Mouse (Mus musculus) stomach, embryonic 15.5 days (tissue): ENCODE measurements around the gene Miga2. TPM values are rescaled to one million over a fixed set of nuclear protein-coding genes. Genes with fewer than 3 reads are reported as not detected.
A peak's percentile ranks its signal among the peaks of the same experiment; 100 is the strongest.

ENCODE experiments used
- ATAC-seq: fragments of 200-750 bp; cut with Nextera tagmentation; 2 replicates; pipeline ENCODE4 v1.8.0; 2017; ENCODE audit warnings: low read depth, moderate number of reproducible peaks, moderate TSS enrichment; ENCODE audit not compliant: insufficient read depth, low FRiP score
- H3K27ac ChIP-seq: fragments of 300-500 bp; sonication (generic); 2 replicates; pipeline ENCODE4 v1.5.1; 2015; ENCODE audit warnings: mild to moderate bottlenecking, inconsistent platforms
- H3K27me3 ChIP-seq: fragments of 300-500 bp; sonication (generic); replicated peaks from 2 replicates; pipeline ENCODE4 v1.6.1; 2015; ENCODE audit warnings: inconsistent platforms
- H3K36me3 ChIP-seq: fragments of 300-500 bp; sonication (generic); 2 replicates; pipeline ENCODE4 v1.6.1; 2015; ENCODE audit warnings: inconsistent platforms
- H3K4me1 ChIP-seq: fragments of 300-500 bp; sonication (generic); 2 replicates; pipeline ENCODE4 v1.6.1; 2015; ENCODE audit warnings: inconsistent platforms
- H3K4me2 ChIP-seq: fragments of 300-500 bp; sonication (generic); 2 replicates; pipeline ENCODE4 v1.6.1; 2015; ENCODE audit warnings: mild to moderate bottlenecking, inconsistent platforms
- H3K4me3 ChIP-seq: fragments of 300-500 bp; sonication (generic); replicated peaks from 2 replicates; pipeline ENCODE4 v1.5.1; 2015; ENCODE audit warnings: inconsistent platforms
- H3K9ac ChIP-seq: fragments of 300-500 bp; sonication (generic); 2 replicates; pipeline ENCODE4 v1.6.1; 2015; ENCODE audit warnings: inconsistent platforms
- H3K9me3 ChIP-seq: fragments of 300-500 bp; sonication (generic); 2 replicates; pipeline ENCODE4 v1.6.1; 2016; ENCODE audit warnings: inconsistent platforms
- WGBS: fragments of 180-500 bp; shearing (Covaris S2); methylation state at CpG from one replicate; pipeline ENCODE4 v1.1.7; 2015; 5-methylcytosine and 5-hydroxymethylcytosine counted together
- polyA plus RNA-seq: library from polyadenylated mRNA; unstranded; fragments of >200 nt; fragmentation: Nextera tagmentation; extraction: Ambion mirVana; gene quantifications from 2 replicates; pipeline ENCODE4 v1.2.1, GENCODE M21; 2015

Miga2 gene
- polyA plus RNA-seq, 1 experiment from 2014 or later: 20.8 TPM

GRCm38 (mm10) chr2:30386913-30387312 is 22.9 kb downstream of the Miga2 start:
- H3K9ac ChIP-seq: no peak overlapping the region
- no peak for ATAC-seq
- peaks cover 7% of the 10 kb centered on the region; the same call in 1 of the 2 replicates for H3K4me1 ChIP-seq
- H3K36me3 ChIP-seq: peaks cover 26% of the 10 kb centered on the region
- no peaks in the 10 kb centered on the region for H3K9me3 ChIP-seq
- no peak overlapping the region for H3K4me2 ChIP-seq
- H3K4me3 ChIP-seq: no peak overlapping the region
- no peak overlapping the region for H3K27ac ChIP-seq
- WGBS: 86% methylated on average over 9 of the region's 9 CpGs
- no peaks in the 10 kb centered on the region for H3K27me3 ChIP-seq

GRCm38 (mm10) chr2:30389000-30389399 is 25.0 kb downstream of the Miga2 start:
- Histone ChIP-seq H3K27me3 (no peaks in the 10 kb centered on the region), H3K4me3 (no peak overlapping the region), H3K27ac (no peak overlapping the region), H3K36me3 (peaks cover 17% of the 10 kb centered on the region; the same call in 1 of the 2 replicates), H3K9me3 (no peaks in the 10 kb centered on the region), H3K4me2 (no peak overlapping the region), H3K9ac (no peak overlapping the region), H3K4me1 (peaks cover 18% of the 10 kb centered on the region)
- 93% methylated on average over 2 of the region's 2 CpGs for WGBS
- no peak for ATAC-seq

- under 1% methylated on average over 40 of the region's 40 CpGs for WGBS
- H3K9me3 ChIP-seq: no peaks in the 10 kb centered on the region
- peak; percentile 97 for ATAC-seq
- H3K27ac ChIP-seq: peak within 1 kb of the TSS; percentile 93
- H3K9ac ChIP-seq: peak within 1 kb of the TSS; percentile 92
- no peaks in the 10 kb centered on the region for H3K27me3 ChIP-seq
- peak within 1 kb of the TSS; percentile 93 for H3K4me2 ChIP-seq
- H3K4me1 ChIP-seq: peaks cover 19% of the 10 kb centered on the region
- peaks cover 12% of the 10 kb centered on the region for H3K36me3 ChIP-seq
- peak within 1 kb of the TSS; percentile 97 for H3K4me3 ChIP-seq
These were observed 28.1 kb downstream of the Miga2 start, which contains the start of gene Dolpp1 for GRCm38 (mm10) chr2:30392114-30392576. Dolpp1 (plus strand) TSS chr2:30392254.

- H3K27ac ChIP-seq: peak overlapping the region; percentile 93
- peak overlapping the region; percentile 97 for H3K4me3 ChIP-seq
- H3K9me3 ChIP-seq: no peaks in the 10 kb centered on the region
- WGBS: under 1% methylated on average over 54 of the region's 54 CpGs
- peak overlapping the region; percentile 92 for H3K9ac ChIP-seq
- H3K27me3 ChIP-seq: no peaks in the 10 kb centered on the region
- ATAC-seq: peak; percentile 50
- H3K4me1 ChIP-seq: peaks cover 19% of the 10 kb centered on the region
- peak overlapping the region; percentile 93 for H3K4me2 ChIP-seq
- H3K36me3 ChIP-seq: peaks cover 17% of the 10 kb centered on the region
These were observed 28.7 kb downstream of the Miga2 start for GRCm38 (mm10) chr2:30392577-30393369.

GRCm38 (mm10) chr2:30393370-30393656 is 29.3 kb downstream of the Miga2 start:
- H3K9me3 ChIP-seq: no peaks in the 10 kb centered on the region
- peak overlapping the region; percentile 93 for H3K4me2 ChIP-seq
- H3K9ac ChIP-seq: peak overlapping the region; percentile 92; the same call in 1 of the 2 replicates
- peaks cover 20% of the 10 kb centered on the region for H3K36me3 ChIP-seq
- ATAC-seq: no peak
- H3K27me3 ChIP-seq: no peaks in the 10 kb centered on the region
- peak overlapping the region; percentile 93 for H3K27ac ChIP-seq
- peak overlapping the region; percentile 97 for H3K4me3 ChIP-seq
- WGBS: 42% methylated on average over 1 of the region's 1 CpGs
- peaks cover 19% of the 10 kb centered on the region for H3K4me1 ChIP-seq

GRCm38 (mm10) chr2:30395757-30396156 is 31.7 kb downstream of the Miga2 start:
- no peak for ATAC-seq
- Histone ChIP-seq H3K9ac (no peak overlapping the region), H3K27ac (0 out of 2 replicates have a peak overlapping the region, but pooled peaks have one; percentile 13), H3K27me3 (no peaks in the 10 kb centered on the region), H3K4me2 (no peak overlapping the region), H3K4me1 (peaks cover 22% of the 10 kb centered on the region), H3K4me3 (no peak overlapping the region), H3K9me3 (no peaks in the 10 kb centered on the region), H3K36me3 (peaks cover 28% of the 10 kb centered on the region)
- 92% methylated on average over 7 of the region's 7 CpGs for WGBS

- Histone ChIP-seq H3K36me3 (peaks cover 28% of the 10 kb centered on the region), H3K4me1 (peaks cover 21% of the 10 kb centered on the region), H3K27ac (0 out of 2 replicates have a peak overlapping the region, but pooled peaks have one; percentile 13), H3K9me3 (no peaks in the 10 kb centered on the region), H3K27me3 (no peaks in the 10 kb centered on the region), H3K4me2 (no peak overlapping the region), H3K4me3 (no peak overlapping the region), H3K9ac (no peak overlapping the region)
- 84% methylated on average over 7 of the region's 7 CpGs for whole genome bisulfite sequencing
- ATAC-seq: no peak
These were observed 32.2 kb downstream of the Miga2 start for GRCm38 (mm10) chr2:30396246-30396645.

GRCm38 (mm10) chr2:30397986-30398512 is 34.0 kb downstream of the Miga2 start:
- H3K27ac ChIP-seq: no peak overlapping the region
- H3K36me3 ChIP-seq: peaks cover 31% of the 10 kb centered on the region
- WGBS: 89% methylated on average over 10 of the region's 10 CpGs
- no peak for ATAC-seq
- H3K4me3 ChIP-seq: no peak overlapping the region
- H3K9ac ChIP-seq: no peak overlapping the region
- no peaks in the 10 kb centered on the region for H3K9me3 ChIP-seq
- no peak overlapping the region for H3K4me2 ChIP-seq
- H3K4me1 ChIP-seq: peaks cover 14% of the 10 kb centered on the region
- H3K27me3 ChIP-seq: no peaks in the 10 kb centered on the region

GRCm38 (mm10) chr2:30399191-30400171 is 35.4 kb downstream of the Miga2 start:
- no peak overlapping the region for H3K9ac ChIP-seq
- no peaks in the 10 kb centered on the region for H3K27me3 ChIP-seq
- H3K4me1 ChIP-seq: 0 out of 2 replicates have a peak, but pooled peaks cover 4% of the 10 kb centered on the region
- H3K9me3 ChIP-seq: no peaks in the 10 kb centered on the region
- no peak overlapping the region for H3K4me2 ChIP-seq
- peaks cover 31% of the 10 kb centered on the region for H3K36me3 ChIP-seq
- no peak overlapping the region for H3K4me3 ChIP-seq
- WGBS: 58% methylated on average over 20 of the region's 20 CpGs
- peak; percentile 48 for ATAC-seq
- H3K27ac ChIP-seq: peak overlapping the region; percentile 37; the same call in 1 of the 2 replicates

GRCm38 (mm10) chr2:30401581-30401980 is 37.5 kb downstream of the Miga2 start:
- Histone ChIP-seq H3K9ac (no peak overlapping the region), H3K4me1 (0 out of 2 replicates have a peak, but pooled peaks cover 4% of the 10 kb centered on the region), H3K36me3 (peaks cover 22% of the 10 kb centered on the region), H3K4me3 (no peak overlapping the region), H3K27me3 (no peaks in the 10 kb centered on the region), H3K9me3 (no peaks in the 10 kb centered on the region), H3K4me2 (no peak overlapping the region), H3K27ac (no peak overlapping the region)
- whole genome bisulfite sequencing: 93% methylated on average over 1 of the region's 1 CpGs
- ATAC-seq: no peak

GRCm38 (mm10) chr2:30402351-30402826 is 38.4 kb downstream of the Miga2 start:
- no peak overlapping the region for H3K27ac ChIP-seq
- H3K9ac ChIP-seq: no peak overlapping the region
- H3K27me3 ChIP-seq: no peaks in the 10 kb centered on the region
- no peak overlapping the region for H3K4me3 ChIP-seq
- H3K4me2 ChIP-seq: no peak overlapping the region
- WGBS: 90% methylated on average over 9 of the region's 9 CpGs
- H3K4me1 ChIP-seq: 0 out of 2 replicates have a peak, but pooled peaks cover 4% of the 10 kb centered on the region
- H3K9me3 ChIP-seq: no peaks in the 10 kb centered on the region
- H3K36me3 ChIP-seq: peaks cover 16% of the 10 kb centered on the region
- no peak for ATAC-seq
